Comparison of ENCODE assay signal across 8 mouse cellular contexts in genomic region chr9:45838434-45839138, GRCm38 (mm10). TPM values are rescaled to one million over a fixed set of nuclear protein-coding genes. Genes with fewer than 3 reads are reported as not detected.
DNase-seq lines count a peak whose midpoint lies in the region; TF ChIP-seq lines count a peak whose summit lies in the region.

Bace1 (plus strand) TSS chr9:45838580.

- TF ChIP-seq POLR2A in lung, adult 2 months (IDR thresholded peaks at IDR 0.05; ENCODE audit: borderline replicate concordance, extremely low read depth, low read depth, low read length), result peak; percentile 69; the same call in 1 of the 2 replicates

- peak within 1 kb of the TSS; percentile 69 for H3K4me3 ChIP-seq in lung, adult 2 months (replicated peaks; ENCODE audit: extremely low read depth, low read depth, low read length)

- peak; percentile 18; the same call in 1 of the 2 replicates for TF ChIP-seq CTCF in lung, adult 2 months (IDR thresholded peaks at IDR 0.05; ENCODE audit: insufficient read depth, low read length)

- peaks cover 14% of the 10 kb centered on the region for H3K4me1 ChIP-seq in lung, adult 2 months (ENCODE audit: control insufficient read depth, insufficient read depth, low read length)

- WGBS in lung, adult 2 months, result under 1% methylated on average over 40 of the region's 40 CpGs

- DNase-seq in NIH3T3 (ENCODE audit: low read depth), result peak; percentile 91
- peak; percentile 97 for DNase-seq in cerebellum, postnatal 10 days
- DNase-seq in frontal cortex, adult 2 months (ENCODE audit: extremely low spot score in 1 of 2, low spot score in 1 of 2), result peak; percentile 81 to 94
- peak; percentile 91 for DNase-seq in heart, postnatal 4 days
- peak; percentile 82 for DNase-seq in layer of hippocampus, adult 9-10 months (ENCODE audit: low spot score)
- peak; percentile 55 for DNase-seq in lung, adult 2 months
- peak; percentile 68 for DNase-seq in ovary, postnatal 10 days (ENCODE audit: low spot score)
- DNase-seq in urinary bladder, postnatal 4 days (ENCODE audit: low spot score in 2 of 2), result peak; percentile 77 to 82

RNA-seq across cellular contexts. Expression of gene Bace1, which starts in this region (rescaled TPM):
- 52.5 and 53.3 TPM in 2 replicates for polyA plus RNA-seq in frontal cortex, adult 2 months (2012; rRNA removed)
- 10 to 100 TPM; 38.3 to 41.3 TPM for total RNA-seq in heart, postnatal 4 days (2021)
- 21.0 and 25.7 TPM in 2 replicates for polyA plus RNA-seq in lung, adult 2 months (2012; rRNA removed)

Comparison
In these comparisons a context has a peak if more than half of its experiments do, and no peak if none do; other contexts are left out.
1. Peak in every context shown above with its lines: DNase-seq and H3K4me3 ChIP-seq.